ENCODE assay signal across 27 mouse cellular contexts in the genomic region with DNA sequence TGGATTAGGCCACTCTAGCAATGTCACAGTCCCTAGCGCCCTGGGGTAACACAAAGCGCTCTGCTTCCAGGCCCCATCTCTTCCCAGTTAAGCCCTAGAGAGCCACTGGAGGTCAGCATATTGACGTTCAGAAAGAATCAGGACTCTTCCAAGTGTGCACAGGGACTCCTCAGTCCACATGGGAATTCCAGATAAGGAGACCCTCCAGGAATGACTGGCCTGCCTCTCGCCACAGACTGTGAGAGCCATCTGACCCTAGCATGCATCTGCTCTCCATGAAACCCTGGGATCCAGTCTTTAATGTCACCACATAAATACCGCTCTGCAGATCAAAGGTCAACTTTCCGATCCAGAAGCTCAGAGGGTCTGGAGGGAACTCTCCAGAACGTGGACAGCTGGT.
DNase-seq lines count a peak whose midpoint lies in the region; ATAC-seq and TF ChIP-seq lines count a peak whose summit lies in the region.
"Had no signal": no experiment of that assay in that cellular context is flagged by ENCODE, and none has a peak within 500 bp of the region (broad histone marks: within the 10 kb centered on the region; RNA-seq: fewer than 3 reads in every experiment).

No protein-coding gene starts in this region.

- no peak for ATAC-seq in kidney, postnatal 0 days (replicated peaks; ENCODE audit: low FRiP score, low read depth)
- ATAC-seq in lung, embryonic 14.5 days (ENCODE audit: insufficient read depth): no peak
- ATAC-seq: CD4-positive, CD25-positive, alpha-beta regulatory T cell, adult 4 months; forebrain, embryonic 14.5 days; Patski had no signal

- H3K4me2 ChIP-seq in kidney, postnatal 0 days (ENCODE audit: low read length): no peak overlapping the region
- H3K4me2 ChIP-seq in lung, embryonic 14.5 days: no peak overlapping the region
- H3K4me2 ChIP-seq: embryonic facial prominence, embryonic 13.5 days; embryonic facial prominence, embryonic 15.5 days; forebrain, embryonic 12.5 days had no signal

- no peaks in the 10 kb centered on the region for H3K4me1 ChIP-seq in kidney, postnatal 0 days (replicated peaks; ENCODE audit: insufficient read depth, low read length)
- H3K4me1 ChIP-seq in lung, embryonic 14.5 days (ENCODE audit: insufficient read depth): no peaks in the 10 kb centered on the region
- H3K4me1 ChIP-seq: embryonic facial prominence, embryonic 13.5 days; embryonic facial prominence, embryonic 15.5 days had no signal

- intact Hi-C loops in heart, postnatal 25 days (cut with DNase I): no loop called here

- peak; percentile 8; the same call in 1 of the 2 replicates for TF ChIP-seq CTCF in kidney, postnatal 0 days (IDR thresholded peaks at IDR 0.05; ENCODE audit: low read depth)
- TF ChIP-seq CTCF in lung, embryonic 14.5 days (IDR thresholded peaks at IDR 0.05; ENCODE audit: low read depth): no peak

- H3K27ac ChIP-seq in kidney, postnatal 0 days: no peak overlapping the region
- no peak overlapping the region for H3K27ac ChIP-seq in lung, embryonic 14.5 days (ENCODE audit: low read depth)
- H3K27ac ChIP-seq: embryonic facial prominence, embryonic 13.5 days; embryonic facial prominence, embryonic 15.5 days; forebrain, embryonic 10.5 days; forebrain, embryonic 12.5 days had no signal

- H3K36me3 ChIP-seq in kidney, postnatal 0 days (ENCODE audit: insufficient read depth, low read length): peaks cover 84% of the 10 kb centered on the region
- H3K36me3 ChIP-seq in lung, embryonic 14.5 days (ENCODE audit: insufficient read depth): peaks cover 90% of the 10 kb centered on the region
- H3K36me3 ChIP-seq: G1E had no signal

- WGBS in kidney, postnatal 0 days: 67% methylated on average over 7 of the region's 7 CpGs
- 63% methylated on average over 7 of the region's 7 CpGs for WGBS in lung, embryonic 14.5 days

- no peaks in the 10 kb centered on the region for H3K9me3 ChIP-seq in kidney, postnatal 0 days (replicated peaks; ENCODE audit: low read length)
- no peaks in the 10 kb centered on the region for H3K9me3 ChIP-seq in lung, embryonic 14.5 days (ENCODE audit: low read depth, low read length)
- H3K9me3 ChIP-seq: embryonic facial prominence, embryonic 13.5 days; embryonic facial prominence, embryonic 15.5 days; forebrain, embryonic 10.5 days; forebrain, embryonic 12.5 days; G1E had no signal

- peak; percentile 92 for DNase-seq in heart, adult 11 months
- no peak for DNase-seq in heart, postnatal 25 days (ENCODE audit: low spot score)
- DNase-seq in kidney, postnatal 0 days (ENCODE audit: low spot score): no peak
- DNase-seq in kidney, postnatal 14 days: no peak
- peak; percentile 16 for DNase-seq in lung, embryonic 14.5 days
- no peak for DNase-seq in lung, postnatal 36 days
- peak; percentile 33 for DNase-seq in yolk sac, embryonic 10.5 days (ENCODE audit: low spot score)
- DNase-seq: adrenal gland, adult 2 months; adrenal gland, postnatal 10 days; adrenal gland, postnatal 25 days; B cell, adult 2 months; cerebellum, adult 11 months; cerebellum, adult 18-20 months; cerebellum, adult 8-10 months; cerebellum, adult 9-11 months; cerebellum, postnatal 14 days; cerebellum, postnatal 36 days; embryo, embryonic 11 days had no signal

- no peak overlapping the region for H3K9ac ChIP-seq in kidney, postnatal 0 days (ENCODE audit: low read depth, low read length)
- H3K9ac ChIP-seq in lung, embryonic 14.5 days: no peak overlapping the region
- H3K9ac ChIP-seq: embryonic facial prominence, embryonic 13.5 days; embryonic facial prominence, embryonic 15.5 days; forebrain, embryonic 12.5 days had no signal

- no peak overlapping the region for H3K4me3 ChIP-seq in kidney, postnatal 0 days (replicated peaks; ENCODE audit: low read depth, low read length)
- no peak overlapping the region for H3K4me3 ChIP-seq in lung, embryonic 14.5 days (ENCODE audit: low read depth, low read length)
- H3K4me3 ChIP-seq: embryonic facial prominence, embryonic 13.5 days; embryonic facial prominence, embryonic 15.5 days; erythroblast, embryonic 14.5 days; forebrain, embryonic 10.5 days; forebrain, embryonic 12.5 days had no signal

- H3K27me3 ChIP-seq in kidney, postnatal 0 days (ENCODE audit: insufficient read depth, low read length): no peaks in the 10 kb centered on the region
- no peaks in the 10 kb centered on the region for H3K27me3 ChIP-seq in lung, embryonic 14.5 days (ENCODE audit: insufficient read depth, low read length)
- H3K27me3 ChIP-seq: embryonic facial prominence, embryonic 13.5 days; embryonic facial prominence, embryonic 15.5 days; Patski had no signal

Comparison
In these comparisons a context has a peak if more than half of its experiments do, and no peak if none do; other contexts are left out.
1. DNase-seq: peak in heart, adult 11 months (single experiment), lung, embryonic 14.5 days (single experiment) and yolk sac, embryonic 10.5 days (single experiment); none in heart, postnatal 25 days (single experiment), kidney, postnatal 0 days (single experiment), kidney, postnatal 14 days (single experiment) and lung, postnatal 36 days (single experiment).